Mouse (Mus musculus) kidney, embryonic 14.5 days (tissue): ENCODE measurements around the gene Atg101. TPM values are rescaled to one million over a fixed set of nuclear protein-coding genes. Genes with fewer than 3 reads are reported as not detected.

Source experiments
- ATAC-seq: fragments of 200-750 bp; cut with Nextera tagmentation; 2 replicates; pipeline ENCODE4 v1.8.0; 2017; ENCODE audit warnings: moderate number of reproducible peaks, mild to moderate bottlenecking, moderate TSS enrichment, moderate library complexity; ENCODE audit not compliant: low FRiP score, low TSS enrichment
- H3K27ac ChIP-seq: fragments of 300-500 bp; sonication (generic); 2 replicates; pipeline ENCODE4 v1.5.1; 2014; ENCODE audit warnings: low read depth, mild to moderate bottlenecking, low read length, moderate library complexity, mixed read lengths
- H3K27me3 ChIP-seq: fragments of 300-500 bp; sonication (generic); 2 replicates; pipeline ENCODE4 v1.6.1; 2014; ENCODE audit warnings: mild to moderate bottlenecking, low read length; ENCODE audit not compliant: control insufficient read depth, insufficient read depth
- H3K36me3 ChIP-seq: fragments of 300-500 bp; sonication (generic); 2 replicates; pipeline ENCODE4 v1.6.1; 2014; ENCODE audit warnings: low read length, mixed read lengths; ENCODE audit not compliant: control insufficient read depth, insufficient read depth
- H3K4me1 ChIP-seq: fragments of 300-500 bp; sonication (generic); 2 replicates; pipeline ENCODE4 v1.6.1; 2014; ENCODE audit warnings: low read length, mixed read lengths; ENCODE audit not compliant: control insufficient read depth, insufficient read depth
- H3K4me2 ChIP-seq: fragments of 300-500 bp; sonication (generic); replicated peaks from 2 replicates; pipeline ENCODE4 v1.6.1; 2014; ENCODE audit warnings: low read depth, mild to moderate bottlenecking, low read length
- H3K4me3 ChIP-seq: fragments of 300-500 bp; sonication (generic); 2 replicates; pipeline ENCODE4 v1.5.1; 2014; ENCODE audit warnings: mild to moderate bottlenecking, low read length
- H3K9ac ChIP-seq: fragments of 300-500 bp; sonication (generic); 2 replicates; pipeline ENCODE4 v1.6.1; 2014; ENCODE audit warnings: low read depth, mild to moderate bottlenecking, low read length, moderate library complexity
- H3K9me3 ChIP-seq: fragments of 300-500 bp; sonication (generic); 2 replicates; pipeline ENCODE4 v1.6.1; 2016; ENCODE audit warnings: low read length; ENCODE audit not compliant: control insufficient read depth
- WGBS: fragments of 180-500 bp; shearing (Covaris S2); extraction: QIAGEN DNeasy Blood & Tissue Kit; methylation state at CpG from one replicate; pipeline ENCODE4 v1.1.7; 2014; 5-methylcytosine and 5-hydroxymethylcytosine counted together
- polyA plus RNA-seq: library from polyadenylated mRNA; unstranded; fragments of >200 nt; fragmentation: Nextera tagmentation; extraction: Ambion mirVana; gene quantifications from 2 replicates; pipeline ENCODE4 v1.2.1, GENCODE M21; 2014

The Atg101 gene
- polyA plus RNA-seq, 1 experiment from 2014 or later, result 71.8 TPM

DNA sequence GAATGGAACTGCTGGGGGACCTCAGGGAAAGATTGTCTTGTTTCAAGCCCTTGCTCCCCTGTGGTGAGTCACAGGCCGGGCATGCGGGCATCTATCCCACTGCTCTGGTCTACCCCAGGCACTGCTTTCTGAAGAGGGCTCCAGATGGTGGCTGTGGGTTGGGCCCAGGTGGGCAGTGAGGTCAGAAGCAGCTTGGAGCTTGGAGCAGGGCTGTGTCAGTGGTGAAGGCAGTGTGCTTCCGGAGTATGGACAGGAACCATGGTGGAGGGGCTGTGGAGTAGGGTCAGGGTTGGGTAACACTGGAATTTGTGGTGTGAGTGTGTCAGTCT is 45.5 kb downstream of the Atg101 start:
- Histone ChIP-seq H3K4me3 (no peak overlapping the region), H3K4me1 (no peaks in the 10 kb centered on the region), H3K36me3 (no peaks in the 10 kb centered on the region), H3K9ac (no peak overlapping the region), H3K27me3 (no peaks in the 10 kb centered on the region), H3K9me3 (no peaks in the 10 kb centered on the region), H3K27ac (no peak overlapping the region), H3K4me2 (no peak overlapping the region)
- ATAC-seq, result no peak
- 69% methylated on average over 3 of the region's 3 CpGs for WGBS

DNA sequence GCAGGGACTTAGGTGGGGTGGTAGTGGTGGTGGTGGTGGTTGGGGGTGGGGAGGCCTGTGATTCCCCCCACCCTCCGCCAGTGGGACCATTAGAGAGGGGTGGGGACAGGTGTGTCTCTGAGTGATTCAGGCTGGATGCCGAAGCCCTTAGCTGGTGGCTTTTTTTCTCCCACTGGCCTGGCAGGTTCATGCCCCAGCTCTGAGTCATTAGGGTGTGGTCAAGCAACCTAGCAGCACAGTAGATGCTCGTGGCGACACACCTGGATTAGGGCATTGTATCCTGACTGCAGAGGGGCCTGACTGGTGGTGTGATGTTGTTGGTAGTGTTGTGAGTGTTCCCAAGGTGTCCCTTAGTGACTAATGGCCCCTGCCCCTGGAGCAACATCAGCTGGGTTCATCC is 47.0 kb downstream of the Atg101 start:
- no peak overlapping the region for H3K4me3 ChIP-seq
- no peak overlapping the region for H3K4me2 ChIP-seq
- ATAC-seq, result no peak
- H3K9me3 ChIP-seq, result no peaks in the 10 kb centered on the region
- H3K9ac ChIP-seq, result no peak overlapping the region
- H3K27me3 ChIP-seq, result no peaks in the 10 kb centered on the region
- H3K27ac ChIP-seq, result no peak overlapping the region
- no peaks in the 10 kb centered on the region for H3K4me1 ChIP-seq
- no peaks in the 10 kb centered on the region for H3K36me3 ChIP-seq
- WGBS, result 73% methylated on average over 4 of the region's 4 CpGs

DNA sequence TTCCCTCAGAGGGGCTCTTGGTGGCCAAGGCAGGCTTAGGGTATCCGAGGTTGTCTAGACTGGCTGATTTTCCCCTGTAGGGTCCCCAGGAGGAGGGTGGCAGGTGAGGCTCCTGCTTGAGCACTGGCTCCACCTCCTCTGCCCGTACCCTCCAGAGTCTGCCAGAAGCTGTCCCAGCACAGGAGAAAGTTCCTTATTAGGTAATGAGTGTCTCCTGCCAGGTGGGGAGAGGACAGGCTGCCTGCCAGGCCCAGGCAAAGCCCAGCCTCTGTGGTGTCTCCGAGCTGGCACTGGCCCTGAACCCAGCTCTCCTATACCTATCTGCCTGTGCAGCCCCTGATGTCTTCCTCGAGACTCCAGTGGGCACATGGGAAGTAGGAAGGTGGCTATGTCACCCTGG is 48.3 kb downstream of the Atg101 start:
- Histone ChIP-seq H3K9ac (no peak overlapping the region), H3K4me1 (no peaks in the 10 kb centered on the region), H3K4me2 (no peak overlapping the region), H3K9me3 (no peaks in the 10 kb centered on the region), H3K4me3 (no peak overlapping the region), H3K27ac (no peak overlapping the region), H3K36me3 (no peaks in the 10 kb centered on the region), H3K27me3 (no peaks in the 10 kb centered on the region)
- WGBS, result 66% methylated on average over 4 of the region's 4 CpGs
- ATAC-seq, result no peak

DNA sequence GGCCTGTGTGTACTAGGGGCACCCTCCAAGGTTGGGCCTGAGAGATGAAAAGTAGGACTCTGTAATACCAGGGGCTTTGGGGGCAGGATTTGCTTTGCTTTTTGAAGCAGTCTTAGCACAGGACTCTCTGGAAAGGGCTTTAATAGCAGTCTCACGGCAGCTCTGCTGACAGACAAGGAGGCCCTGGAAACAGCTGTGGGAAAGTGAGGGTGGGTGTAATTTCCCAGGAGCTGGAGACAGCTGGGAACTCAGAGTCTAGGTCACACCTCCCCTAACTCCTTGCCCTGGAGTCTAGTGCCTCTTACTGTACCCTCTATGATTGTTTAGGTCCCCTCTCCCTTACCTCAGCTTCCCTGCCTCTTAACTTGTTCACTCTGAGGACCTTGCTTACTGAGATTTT is 49.1 kb downstream of the Atg101 start:
- Histone ChIP-seq H3K4me1 (no peaks in the 10 kb centered on the region), H3K27me3 (no peaks in the 10 kb centered on the region), H3K4me2 (no peak overlapping the region), H3K9me3 (no peaks in the 10 kb centered on the region), H3K36me3 (no peaks in the 10 kb centered on the region), H3K9ac (no peak overlapping the region), H3K27ac (no peak overlapping the region), H3K4me3 (no peak overlapping the region)
- ATAC-seq, result no peak
- 10% methylated on average over 1 of the region's 1 CpGs for WGBS

DNA sequence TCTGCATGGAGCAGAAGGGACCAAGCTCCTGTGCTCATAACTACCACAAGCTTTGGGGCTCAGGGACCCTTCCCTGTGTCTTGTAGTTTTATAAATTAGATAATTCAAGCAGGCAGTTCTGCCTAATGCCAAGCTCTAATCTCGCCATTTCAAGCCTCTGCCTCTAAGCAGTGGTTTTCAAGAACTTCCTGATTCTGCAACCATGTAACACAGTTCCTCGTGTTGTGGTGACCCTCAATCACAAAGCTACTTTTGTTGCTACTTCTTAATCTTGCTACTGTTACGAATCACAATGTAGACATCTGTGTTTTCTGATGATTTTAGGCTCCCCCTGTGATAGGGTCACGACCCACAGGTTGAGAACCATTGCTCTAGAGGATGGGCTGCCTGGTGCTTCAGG is 49.6 kb downstream of the Atg101 start:
- ATAC-seq, result no peak
- whole genome bisulfite sequencing, result 67% methylated on average over 4 of the region's 4 CpGs
- H3K9ac ChIP-seq, result no peak overlapping the region

DNA sequence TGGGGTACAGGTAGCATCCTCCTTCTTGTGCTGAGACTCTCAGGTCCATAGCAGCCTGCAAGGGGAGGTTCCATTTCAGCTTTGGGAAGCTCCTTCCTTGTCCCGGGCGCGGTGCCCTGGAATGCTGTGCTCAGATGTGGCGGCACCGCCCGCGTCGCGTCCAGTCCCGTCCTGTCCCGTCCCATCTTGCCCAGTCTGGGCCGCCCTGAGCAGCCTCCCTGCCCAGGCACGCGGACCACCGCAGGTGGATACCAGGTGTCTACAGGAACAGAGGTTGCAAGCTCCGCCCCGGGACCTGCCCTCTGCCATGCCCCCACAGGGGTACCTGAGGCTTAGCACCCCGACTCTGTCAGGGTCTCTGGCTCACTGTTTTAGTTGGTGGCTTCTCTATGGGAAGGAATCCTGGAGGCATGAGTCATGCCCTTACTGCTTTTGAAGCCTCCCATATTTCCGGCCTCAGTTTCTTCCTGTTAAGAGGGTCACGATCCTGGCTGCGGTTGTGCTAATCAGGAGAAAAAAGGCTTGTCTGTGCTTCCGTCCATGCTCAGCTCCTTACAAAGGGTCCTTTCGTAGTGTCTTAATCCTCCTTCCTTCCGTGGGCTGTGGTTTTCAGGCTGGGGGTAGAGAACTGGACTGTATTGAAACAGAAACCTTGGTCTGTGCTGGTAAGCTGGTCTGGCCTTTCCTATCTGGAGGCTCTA is 52.6 kb downstream of the Atg101 start:
- Histone ChIP-seq H3K4me2 (no peak overlapping the region), H3K9me3 (no peaks in the 10 kb centered on the region), H3K36me3 (no peaks in the 10 kb centered on the region), H3K27ac (peak overlapping the region; percentile 47; the same call in 1 of the 2 replicates), H3K27me3 (no peaks in the 10 kb centered on the region), H3K9ac (0 out of 2 replicates have a peak overlapping the region, but pooled peaks have one; percentile 18), H3K4me1 (no peaks in the 10 kb centered on the region), H3K4me3 (no peak overlapping the region)
- ATAC-seq, result no peak
- 57% methylated on average over 21 of the region's 24 CpGs for WGBS

More for the DNA sequence above, 49.6 kb downstream of the Atg101 start:
- Histone ChIP-seq H3K27ac (no peak overlapping the region), H3K4me3 (no peak overlapping the region), H3K27me3 (no peaks in the 10 kb centered on the region), H3K9me3 (no peaks in the 10 kb centered on the region), H3K4me1 (no peaks in the 10 kb centered on the region), H3K4me2 (no peak overlapping the region), H3K36me3 (no peaks in the 10 kb centered on the region)

DNA sequence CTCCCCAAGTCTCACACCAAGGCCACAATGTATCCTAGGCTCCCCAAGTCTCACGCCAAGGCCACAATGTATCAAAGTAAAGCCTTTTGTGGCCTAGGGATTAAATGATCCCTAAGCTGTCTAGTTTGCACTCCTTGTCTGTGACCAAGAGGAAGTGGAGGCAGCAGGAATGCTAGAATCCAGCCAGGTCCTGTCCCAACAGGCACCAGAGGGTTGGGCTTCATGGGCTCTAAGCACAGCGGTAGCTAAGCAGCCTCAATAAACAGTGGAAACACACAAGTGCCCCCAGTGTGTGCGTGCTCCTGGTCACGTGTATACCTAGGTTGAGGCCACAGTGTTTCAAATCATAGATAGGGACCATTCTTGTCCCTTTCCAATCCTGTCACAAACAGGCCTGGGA is 54.3 kb downstream of the Atg101 start:
- Histone ChIP-seq H3K4me1 (no peaks in the 10 kb centered on the region), H3K27ac (no peak overlapping the region), H3K27me3 (no peaks in the 10 kb centered on the region), H3K9me3 (no peaks in the 10 kb centered on the region), H3K36me3 (no peaks in the 10 kb centered on the region), H3K4me3 (no peak overlapping the region), H3K9ac (no peak overlapping the region), H3K4me2 (no peak overlapping the region)
- ATAC-seq, result no peak
- WGBS, result 78% methylated on average over 4 of the region's 4 CpGs

DNA sequence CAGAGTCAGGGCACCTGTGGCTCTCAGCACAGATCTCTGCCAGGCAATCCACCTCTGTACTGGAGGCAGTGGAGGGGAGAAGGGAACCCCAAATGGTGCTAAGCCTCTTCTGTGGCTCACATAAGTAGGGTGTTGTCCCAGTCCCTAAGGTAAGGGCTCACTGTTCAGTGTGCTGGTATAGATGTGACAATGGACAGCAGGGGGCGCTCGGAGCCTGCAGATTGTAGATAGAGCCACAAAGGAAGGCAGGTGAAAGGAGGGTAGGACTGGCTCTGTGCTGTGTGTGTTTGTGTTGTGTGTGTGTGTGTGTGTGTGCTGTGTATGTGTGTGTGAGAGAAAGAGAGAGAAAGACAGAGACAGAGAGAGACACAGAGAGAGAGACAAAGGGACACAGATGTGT is 55.5 kb downstream of the Atg101 start:
- Histone ChIP-seq H3K4me3 (no peak overlapping the region), H3K4me2 (no peak overlapping the region), H3K27ac (no peak overlapping the region), H3K9me3 (no peaks in the 10 kb centered on the region), H3K9ac (no peak overlapping the region), H3K27me3 (no peaks in the 10 kb centered on the region), H3K36me3 (no peaks in the 10 kb centered on the region), H3K4me1 (no peaks in the 10 kb centered on the region)
- 0% methylated on average over 2 of the region's 2 CpGs for WGBS
- ATAC-seq, result peak; percentile 87
